Comparison of ENCODE assay signal across 36 mouse cellular contexts in genomic region chr11:100016112-100016511, GRCm38 (mm10). TPM values are rescaled to one million over a fixed set of nuclear protein-coding genes. Genes with fewer than 3 reads are reported as not detected.
"Had no signal": no experiment of that assay in that cellular context is flagged by ENCODE, and none has a peak within 500 bp of the region (broad histone marks: within the 10 kb centered on the region; RNA-seq: fewer than 3 reads in every experiment).

Gene Krt33a (minus strand): TSS chr11:100016212.

- H3K9me3 ChIP-seq: embryonic facial prominence, embryonic 10.5 days; embryonic facial prominence, embryonic 12.5 days; embryonic facial prominence, embryonic 13.5 days; embryonic facial prominence, embryonic 15.5 days; forebrain, embryonic 10.5 days; forebrain, embryonic 12.5 days; forebrain, embryonic 13.5 days; forebrain, embryonic 15.5 days had no signal

- H3K27ac ChIP-seq: embryonic facial prominence, embryonic 10.5 days; embryonic facial prominence, embryonic 12.5 days; embryonic facial prominence, embryonic 13.5 days; embryonic facial prominence, embryonic 15.5 days; forebrain, embryonic 10.5 days; forebrain, embryonic 12.5 days; forebrain, embryonic 13.5 days; forebrain, embryonic 15.5 days; gastrocnemius, adult 2 months; heart, adult 2 months had no signal

- H3K4me1 ChIP-seq: embryonic facial prominence, embryonic 10.5 days; embryonic facial prominence, embryonic 12.5 days; embryonic facial prominence, embryonic 13.5 days; embryonic facial prominence, embryonic 15.5 days; forebrain, embryonic 10.5 days; forebrain, embryonic 12.5 days; forebrain, embryonic 13.5 days; forebrain, embryonic 15.5 days had no signal

- H3K4me3 ChIP-seq: embryonic facial prominence, embryonic 10.5 days; embryonic facial prominence, embryonic 12.5 days; embryonic facial prominence, embryonic 13.5 days; embryonic facial prominence, embryonic 15.5 days; erythroblast, embryonic 14.5 days; forebrain, embryonic 10.5 days; forebrain, embryonic 12.5 days; forebrain, embryonic 13.5 days; forebrain, embryonic 15.5 days; gastrocnemius, adult 2 months; heart, adult 2 months had no signal

- H3K36me3 ChIP-seq: embryonic facial prominence, embryonic 10.5 days; embryonic facial prominence, embryonic 12.5 days; embryonic facial prominence, embryonic 13.5 days; embryonic facial prominence, embryonic 15.5 days; forebrain, embryonic 10.5 days; forebrain, embryonic 12.5 days; forebrain, embryonic 15.5 days had no signal

- H3K27me3 ChIP-seq: embryonic facial prominence, embryonic 12.5 days; embryonic facial prominence, embryonic 13.5 days; embryonic facial prominence, embryonic 15.5 days; forebrain, embryonic 12.5 days; forebrain, embryonic 13.5 days; forebrain, embryonic 15.5 days had no signal

- DNase-seq: cerebellum, adult 2 months; cerebellum, adult 8-10 months; cerebellum, adult 9-10 months; cerebellum, adult 9-11 months; cerebellum, postnatal 10 days; cerebellum, postnatal 14 days; cerebellum, postnatal 25 days; cerebellum, postnatal 36 days; embryo, embryonic 11 days; forebrain, postnatal 0 days; gastrocnemius, adult 2 months; gastrocnemius, postnatal 10 days; gastrocnemius, postnatal 14 days; gastrocnemius, postnatal 25 days; gastrocnemius, postnatal 36 days; heart, adult 18-20 months; heart, adult 2 months had no signal

RNA-seq across cellular contexts. Expression of gene Krt33a, which starts in this region (rescaled TPM):
- total RNA-seq: common myeloid progenitor, adult 5-6 weeks; forebrain, postnatal 0 days; gastrocnemius, adult 2 months; gastrocnemius, adult 8-10 months; gastrocnemius, postnatal 10 days; gastrocnemius, postnatal 25 days; gastrocnemius, postnatal 36 days; gastrocnemius, postnatal 4 days; granulocyte monocyte progenitor cell, adult 5-6 weeks; heart, adult 18-20 months; heart, adult 2 months; heart, adult 8-10 months had no signal
- polyA plus RNA-seq: cerebellum, adult 2 months; embryonic facial prominence, embryonic 10.5 days; embryonic facial prominence, embryonic 11.5 days; embryonic facial prominence, embryonic 13.5 days; erythroblast, embryonic 14.5 days; forebrain, embryonic 10.5 days; forebrain, embryonic 11.5 days; forebrain, embryonic 12.5 days; forebrain, embryonic 13.5 days; forebrain, embryonic 14.5 days; forebrain, embryonic 15.5 days; forebrain, embryonic 16.5 days; forebrain, postnatal 0 days; frontal cortex, adult 2 months; heart, adult 2 months had no signal
